Mouse (Mus musculus) erythroblast, adult 5-6 weeks (primary cell): ENCODE measurements around the gene Sgcb. TPM values are rescaled to one million over a fixed set of nuclear protein-coding genes. Genes with fewer than 3 reads are reported as not detected.

Experiments used
- ATAC-seq: replicated peaks from 2 replicates; pipeline ENCODE4 v1.8.0; 2016; ENCODE audit warnings: moderate number of reproducible peaks, mild to moderate bottlenecking, moderate TSS enrichment, inconsistent platforms; ENCODE audit not compliant: poor library complexity, low FRiP score, severe bottlenecking
- total RNA-seq, 2 experiments: library from RNA; stranded (forward) in 1 of 2; stranded (reverse) in 1 of 2; fragments of 150-400 nt in 1 of 2; fragments of 200-764, 138-1000 nt in 1 of 2; gene quantifications; 2 replicates each; pipeline versions ENCODE4 v1.2.3 to v1.2.4; 2015 to 2017; ENCODE audit warnings: low replicate concordance in 2 of 2

Sgcb gene
- total RNA-seq, 2 experiments from 2014 or later = 0.17 to 0.19 TPM

GRCm38 (mm10) chr5:73637337-73638107 lies 10.1 kb downstream of the Sgcb start:
- ATAC-seq = no peak

GRCm38 (mm10) chr5:73633141-73633540 lies 14.4 kb downstream of the Sgcb start:
- ATAC-seq = no peak

GRCm38 (mm10) chr5:73632291-73632690 lies 15.3 kb downstream of the Sgcb start, which contains the start of gene Lrrc66:
Gene Lrrc66 (minus strand): TSS chr5:73632526.
- ATAC-seq = no peak; the same call in 1 of the 2 replicates

GRCm38 (mm10) chr5:73631001-73631558 lies 16.5 kb downstream of the Sgcb start:
- ATAC-seq = no peak

GRCm38 (mm10) chr5:73630141-73630540 lies 17.4 kb downstream of the Sgcb start:
- ATAC-seq = no peak

GRCm38 (mm10) chr5:73627991-73628390 lies 19.6 kb downstream of the Sgcb start:
- ATAC-seq = no peak

- no peak for ATAC-seq
These were observed 20.0 kb downstream of the Sgcb start for GRCm38 (mm10) chr5:73627559-73627958.

- ATAC-seq = no peak
These were observed 20.7 kb downstream of the Sgcb start for GRCm38 (mm10) chr5:73626842-73627241.

- ATAC-seq = no peak
These were observed 22.1 kb downstream of the Sgcb start for GRCm38 (mm10) chr5:73625505-73625904.

- no peak for ATAC-seq
These were observed 28.6 kb downstream of the Sgcb start for GRCm38 (mm10) chr5:73618969-73619368.

- ATAC-seq = no peak
These were observed 32.4 kb downstream of the Sgcb start for GRCm38 (mm10) chr5:73615211-73615610.

GRCm38 (mm10) chr5:73613296-73613695 lies 34.3 kb downstream of the Sgcb start:
- ATAC-seq = no peak

- ATAC-seq = no peak
These were observed 36.5 kb downstream of the Sgcb start for GRCm38 (mm10) chr5:73611071-73611470.

GRCm38 (mm10) chr5:73604964-73605363 lies 42.6 kb downstream of the Sgcb start:
- ATAC-seq = no peak

GRCm38 (mm10) chr5:73604542-73604941 lies 43.0 kb downstream of the Sgcb start:
- ATAC-seq = no peak

GRCm38 (mm10) chr5:73602865-73603264 lies 44.7 kb downstream of the Sgcb start:
- ATAC-seq = no peak

GRCm38 (mm10) chr5:73601361-73601763 lies 46.2 kb downstream of the Sgcb start:
- no peak for ATAC-seq

- ATAC-seq = no peak
These were observed 47.6 kb downstream of the Sgcb start for GRCm38 (mm10) chr5:73599991-73600390.

- ATAC-seq = no peak
These were observed 48.5 kb downstream of the Sgcb start for GRCm38 (mm10) chr5:73598943-73599695.

- ATAC-seq = no peak
These were observed 60.5 kb downstream of the Sgcb start for GRCm38 (mm10) chr5:73587119-73587518.

GRCm38 (mm10) chr5:73586597-73586996 lies 61.0 kb downstream of the Sgcb start:
- no peak for ATAC-seq
